Mouse (Mus musculus) liver, adult 2 months (tissue): Measurements from ENCODE around the gene Lgals1.

ENCODE experiments used
- CTCF ChIP-seq: fragments of 200-500 bp; IDR thresholded peaks from 2 replicates; pipeline ENCODE4 v1.5.1; 2011; ENCODE audit warnings: low read depth, low read length, control low read depth
- POLR2A ChIP-seq: fragments of 200-500 bp; IDR thresholded peaks from 2 replicates; pipeline ENCODE4 v1.6.1; 2011; ENCODE audit warnings: low read length, control low read depth; ENCODE audit not compliant: insufficient read depth; ENCODE audit errors: extremely low read depth

GRCm38 (mm10) chr15:78913632-78914090 lies 12.9 kb upstream of the Lgals1 start, which contains the start of gene Pdxp:
- no peak for TF ChIP-seq POLR2A
- TF ChIP-seq CTCF, result no peak
